Mouse (Mus musculus) cerebral cortex, adult 2 months (tissue): Measurements from ENCODE around the gene Atg101.

Experiments used
- WGBS: fragments of 180-500 bp; shearing (Covaris S2); methylation state at CpG from one replicate; pipeline ENCODE4 v1.1.7; 2018; 5-methylcytosine and 5-hydroxymethylcytosine counted together

Atg101 gene

DNA sequence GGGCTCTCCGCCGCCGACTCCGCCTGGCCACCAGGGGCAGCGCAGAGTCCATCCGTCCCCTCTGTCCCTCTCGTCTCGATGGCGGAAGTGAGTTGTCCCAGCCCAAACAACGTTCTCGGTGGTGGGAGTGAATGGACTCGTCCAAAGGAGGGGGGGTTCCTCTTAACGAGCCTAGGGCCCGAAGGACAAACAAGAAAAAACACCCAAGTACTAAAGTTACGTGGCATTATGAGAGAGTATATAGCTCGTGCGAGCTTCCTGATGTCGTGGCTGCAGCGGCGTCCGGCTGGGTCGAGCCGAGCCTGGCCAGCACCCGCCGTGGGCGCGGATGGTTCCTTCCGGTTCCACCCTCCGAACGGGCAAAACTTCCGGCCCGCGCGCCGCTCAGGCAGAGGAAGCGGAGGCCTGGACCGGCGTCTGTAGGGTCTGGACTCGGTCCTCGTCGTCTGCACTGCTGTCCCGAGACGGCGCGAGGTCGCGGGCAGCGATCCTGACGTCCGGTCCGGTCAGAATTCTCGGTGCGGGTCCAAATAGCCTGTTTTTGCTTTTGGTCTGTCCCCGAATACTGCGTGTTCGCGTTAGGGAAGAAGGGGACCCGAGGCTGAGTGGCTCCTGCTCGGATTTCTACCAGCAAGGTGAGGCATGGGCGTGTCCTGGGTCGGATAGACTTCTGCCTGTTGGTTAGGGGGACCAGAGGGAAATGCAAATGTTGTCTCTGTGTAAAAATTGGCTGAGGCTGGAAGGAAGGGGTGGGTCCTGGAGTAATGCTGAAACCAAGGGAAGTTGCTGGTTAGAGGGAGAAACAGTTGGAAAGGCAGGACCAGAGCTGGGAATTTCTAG lies at the start of gene Atg101:
TSS of gene Atg101 (plus strand) at position 362 of the 840 bp plus-strand sequence.
- under 1% methylated on average over 61 of the region's 61 CpGs for WGBS

DNA sequence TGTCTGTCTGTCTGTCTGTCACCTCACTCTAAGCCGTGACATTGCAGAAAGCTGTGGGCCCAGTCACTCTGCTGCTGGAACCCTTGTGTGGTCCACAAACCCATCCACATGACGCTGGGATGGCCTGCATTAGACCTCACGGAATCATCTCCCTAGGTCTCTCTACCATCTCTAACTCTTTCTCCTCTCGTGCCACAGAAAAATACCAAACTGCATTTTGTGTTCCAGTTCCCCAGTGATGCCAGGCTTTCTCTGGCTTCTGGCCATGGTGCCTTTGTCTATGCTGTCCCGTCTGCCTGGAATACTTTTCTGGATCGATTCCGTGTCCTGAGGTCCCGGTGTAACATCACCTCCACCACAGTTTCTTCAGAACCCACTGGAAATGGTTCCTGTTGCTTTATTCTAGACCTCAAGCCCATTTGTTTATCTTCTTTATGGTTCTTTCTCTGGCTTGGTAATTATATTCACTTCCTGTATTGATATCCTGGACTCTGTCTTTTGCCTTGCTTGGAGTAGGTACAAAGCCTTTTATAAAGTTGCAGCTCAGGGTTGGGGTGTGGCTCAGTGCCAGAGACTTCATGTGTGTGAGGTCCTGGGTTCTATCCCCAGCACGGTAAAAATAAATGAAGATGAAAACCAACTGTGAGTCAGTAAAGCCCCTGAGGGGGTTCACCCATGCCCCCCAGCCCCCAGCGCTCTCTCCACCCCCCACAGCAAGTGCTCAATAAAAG lies 49.3 kb upstream of the Atg101 start:
- WGBS, result 36% methylated on average over 10 of the region's 10 CpGs

GRCm38 (mm10) chr15:101235342-101235698 lies 48.8 kb upstream of the Atg101 start:
- WGBS, result 29% methylated on average over 5 of the region's 5 CpGs

- WGBS, result 24% methylated on average over 12 of the region's 12 CpGs
Measured at GRCm38 (mm10) chr15:101235728-101236327, 48.2 kb upstream of the Atg101 start.

DNA sequence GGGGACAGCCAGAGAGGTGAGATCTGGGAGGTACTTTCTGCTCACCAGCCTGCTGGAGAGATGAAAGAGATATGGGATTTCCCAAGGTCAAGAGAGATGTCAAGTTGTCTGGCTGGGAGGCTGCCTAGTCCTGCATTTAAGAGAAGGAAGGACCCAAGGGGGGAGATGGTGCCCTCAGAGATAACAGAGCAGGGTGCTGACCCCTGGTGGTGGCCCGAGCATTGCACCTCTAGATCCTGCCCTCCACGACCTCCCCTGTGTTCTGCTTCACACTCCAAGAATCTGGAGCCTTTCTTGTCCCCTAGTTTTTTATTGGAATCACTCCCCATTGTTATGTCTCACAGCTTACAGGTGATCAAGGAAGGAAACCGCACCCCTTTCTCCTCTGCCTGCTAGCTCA lies 47.2 kb upstream of the Atg101 start:
- 13% methylated on average over 3 of the region's 3 CpGs for WGBS

DNA sequence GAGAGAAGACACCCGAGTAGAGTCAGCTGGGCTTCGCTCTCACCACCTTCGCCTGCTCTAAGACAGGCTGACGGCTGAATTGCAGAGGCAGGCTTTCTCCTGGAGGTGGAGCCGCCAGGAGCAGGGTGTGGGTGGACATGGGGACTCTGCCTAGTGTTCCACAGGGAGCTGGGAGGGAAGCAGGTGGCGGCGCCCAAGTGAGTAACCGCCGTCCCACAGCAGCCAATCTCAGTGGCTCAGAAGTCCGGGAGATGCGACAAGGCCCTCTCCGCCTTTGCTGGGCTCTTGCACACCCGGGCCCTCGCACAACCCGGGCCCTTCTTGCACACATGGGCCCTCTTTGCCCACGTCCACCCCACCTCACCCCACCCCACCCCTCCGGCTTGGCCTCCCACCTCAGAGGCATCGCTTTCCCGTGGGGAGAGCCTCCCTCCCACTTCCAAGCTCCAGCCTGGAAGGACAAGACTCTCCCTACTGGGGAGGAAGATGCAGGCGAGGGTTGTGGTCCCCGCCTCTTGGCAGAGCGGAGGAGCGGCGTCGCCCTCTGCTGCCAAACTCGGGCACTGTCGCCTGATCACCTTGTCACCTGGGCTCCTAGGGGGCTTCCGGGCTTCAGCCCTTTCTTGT lies 45.1 kb upstream of the Atg101 start:
- 9% methylated on average over 28 of the region's 28 CpGs for WGBS

GRCm38 (mm10) chr15:101239821-101240220 lies 44.3 kb upstream of the Atg101 start:
- 59% methylated on average over 8 of the region's 8 CpGs for WGBS

- under 1% methylated on average over 10 of the region's 10 CpGs for WGBS
Measured at GRCm38 (mm10) chr15:101240799-101241204, 43.3 kb upstream of the Atg101 start.

GRCm38 (mm10) chr15:101241236-101241635 lies 42.8 kb upstream of the Atg101 start:
- WGBS, result 34% methylated on average over 9 of the region's 9 CpGs

DNA sequence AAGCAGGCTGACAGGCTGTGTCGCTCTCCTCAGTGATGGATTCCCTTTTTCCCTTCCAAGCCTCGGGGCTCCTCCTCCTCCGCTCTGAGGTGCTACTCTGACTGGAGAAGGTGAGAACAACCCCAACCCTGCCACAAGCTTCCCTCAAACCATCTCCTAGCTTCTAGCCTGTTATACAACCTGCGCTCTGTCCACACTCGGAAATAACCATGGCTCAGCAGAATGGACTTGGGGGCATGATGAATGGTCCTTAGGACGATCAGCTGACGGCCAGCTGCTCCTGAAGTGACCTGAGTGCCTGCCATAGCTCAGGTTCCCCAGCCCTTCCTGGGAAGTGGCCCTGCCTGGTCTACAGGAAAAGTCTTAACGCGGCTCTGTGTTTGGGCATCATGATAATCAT lies 42.2 kb upstream of the Atg101 start:
- WGBS, result 70% methylated on average over 9 of the region's 9 CpGs

GRCm38 (mm10) chr15:101242645-101243044 lies 41.4 kb upstream of the Atg101 start:
- 48% methylated on average over 8 of the region's 8 CpGs for WGBS

DNA sequence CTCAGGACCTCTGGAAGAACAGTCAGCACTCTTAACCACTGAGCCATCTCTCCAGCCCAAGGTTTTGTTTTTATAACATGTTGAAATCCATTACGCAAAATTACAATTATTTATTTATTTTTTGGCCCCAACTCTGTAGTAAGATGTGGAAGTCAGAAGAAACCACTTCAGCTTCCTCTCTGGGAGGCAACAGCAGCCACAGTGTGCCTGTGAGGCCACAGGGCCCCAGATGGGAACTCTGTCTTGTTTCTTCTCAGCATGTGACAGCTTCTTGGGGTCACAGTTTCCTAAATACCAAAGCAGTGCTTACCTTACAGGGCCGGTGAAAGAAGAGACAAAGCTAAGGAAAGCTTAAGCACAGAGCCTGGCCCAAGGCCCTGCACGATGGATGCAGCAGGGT lies 40.1 kb upstream of the Atg101 start:
- WGBS, result 74% methylated on average over 3 of the region's 3 CpGs

- WGBS, result 3% methylated on average over 56 of the region's 56 CpGs
Measured at GRCm38 (mm10) chr15:101246231-101247154, 37.6 kb upstream of the Atg101 start.

DNA sequence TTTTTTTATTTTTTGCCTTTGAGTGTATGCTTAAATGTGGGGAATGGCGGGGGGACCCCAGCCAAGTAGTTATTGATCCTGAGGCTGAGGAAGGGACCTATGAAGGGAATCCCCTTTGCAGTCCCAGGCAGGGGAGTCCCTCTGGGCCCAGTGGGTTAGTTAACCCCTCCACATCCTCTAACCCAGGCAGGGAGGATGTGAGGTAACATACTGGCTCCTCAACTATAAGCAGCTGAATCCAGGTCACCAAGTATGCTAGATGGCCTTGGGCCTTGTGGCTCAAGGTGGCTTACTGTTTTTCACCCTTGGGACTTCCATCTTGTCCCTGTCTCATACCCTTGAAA lies 36.9 kb upstream of the Atg101 start:
- 95% methylated on average over 1 of the region's 1 CpGs for WGBS

GRCm38 (mm10) chr15:101248029-101248710 lies 35.9 kb upstream of the Atg101 start:
- WGBS, result 46% methylated on average over 5 of the region's 5 CpGs

DNA sequence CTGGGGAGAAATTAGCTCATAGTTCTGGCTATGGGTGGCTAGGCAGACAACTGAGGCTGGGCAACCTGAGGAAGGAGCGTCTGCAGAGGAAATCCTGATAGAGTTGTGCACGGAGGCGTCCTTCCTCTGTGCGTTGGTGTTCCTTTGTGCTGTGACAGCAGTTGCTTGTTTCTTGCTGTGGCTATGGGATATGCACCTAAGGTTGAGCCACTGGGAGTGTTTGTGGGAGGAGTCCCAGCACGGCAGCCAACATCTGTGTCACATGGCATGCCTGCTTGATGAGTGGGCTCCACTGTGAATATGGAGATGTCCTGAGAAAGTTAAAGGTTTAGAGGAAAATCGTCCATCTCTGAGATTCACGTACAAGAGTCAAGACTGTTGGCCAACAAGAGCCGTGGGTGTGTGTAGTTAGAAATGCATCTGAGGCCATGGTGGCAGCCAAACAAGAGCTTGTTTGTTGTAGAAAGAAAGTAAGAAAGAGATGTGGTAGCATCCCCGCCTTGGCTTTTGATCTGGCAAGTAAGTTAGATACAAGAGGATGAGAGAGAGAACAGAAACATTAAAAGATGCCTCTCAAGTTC lies 33.8 kb upstream of the Atg101 start:
- WGBS, result 71% methylated on average over 9 of the region's 9 CpGs

DNA sequence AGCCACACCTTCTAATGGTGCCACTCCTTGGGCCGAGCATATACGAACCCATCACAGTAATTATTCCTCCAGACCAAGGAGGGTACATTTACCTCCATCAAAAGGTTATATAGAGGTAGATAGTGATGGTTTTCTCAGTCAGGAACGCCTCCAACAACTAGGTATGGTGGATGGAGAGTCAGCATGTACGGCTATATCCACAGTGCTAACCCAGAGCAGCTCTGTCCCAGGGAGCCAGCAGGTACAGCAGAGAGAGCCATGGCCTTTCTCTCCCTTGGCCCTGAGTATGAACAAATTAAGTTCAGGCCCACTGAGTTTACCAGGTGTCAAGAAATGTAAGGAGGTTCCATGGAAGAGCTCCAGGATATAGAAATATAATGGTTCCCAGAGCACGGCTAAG lies 32.1 kb upstream of the Atg101 start:
- 95% methylated on average over 5 of the region's 5 CpGs for WGBS

DNA sequence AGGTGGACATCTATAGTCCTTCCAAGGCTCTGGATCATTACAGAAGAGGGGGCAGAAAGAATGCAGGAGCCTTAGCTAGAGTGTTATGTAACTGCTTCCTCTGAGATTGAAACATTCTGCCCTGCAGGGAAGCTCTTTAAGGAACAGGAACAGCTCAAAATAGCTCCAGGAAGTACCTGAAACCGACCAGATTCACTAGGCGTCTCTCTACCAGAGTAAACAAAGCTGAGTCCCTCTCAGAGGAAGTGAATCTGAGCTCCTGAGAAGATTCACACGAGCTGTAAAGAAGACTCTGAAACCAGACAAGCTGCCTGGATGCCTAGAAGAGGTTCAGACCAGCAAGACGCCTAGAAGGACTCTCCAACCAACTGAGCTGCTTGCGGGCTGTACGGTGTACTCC lies 31.5 kb upstream of the Atg101 start:
- WGBS, result 65% methylated on average over 6 of the region's 6 CpGs

GRCm38 (mm10) chr15:101253563-101253885 lies 30.5 kb upstream of the Atg101 start:
- 42% methylated on average over 3 of the region's 3 CpGs for WGBS
